Mouse (Mus musculus) MEL-GATA-1-ER (cell line): ENCODE measurements around the gene Adam8.
A peak's percentile ranks its signal among the peaks of the same experiment; 100 is the strongest.

Experiments used
- DNase-seq: peaks from one replicate; pipeline ENCODE4 v3.0.0-alpha.2; 2012; ENCODE audit warnings: low read depth; ENCODE audit errors: extremely low read depth

Adam8 gene

GRCm38 (mm10) chr7:139992406-139992805, at the start of gene Adam8:
Gene Adam8, minus strand, starts transcription at chr7:139992562.
- peak; percentile 23 for DNase-seq

GRCm38 (mm10) chr7:140037171-140037555, 44.8 kb upstream of the Adam8 start:
- no peak for DNase-seq

- peak; percentile 83 for DNase-seq
Observed at GRCm38 (mm10) chr7:140036281-140037170, 44.2 kb upstream of the Adam8 start, which contains the start of the genes Zfp511 and Tubgcp2. Gene Zfp511, plus strand, starts transcription at chr7:140036391. Gene Tubgcp2, minus strand, starts transcription at chr7:140036669.

GRCm38 (mm10) chr7:140035456-140035855, 43.1 kb upstream of the Adam8 start:
- DNase-seq = peak; percentile 5

GRCm38 (mm10) chr7:140033386-140033785, 41.0 kb upstream of the Adam8 start:
- DNase-seq = no peak

GRCm38 (mm10) chr7:140032366-140032765, 40.0 kb upstream of the Adam8 start:
- no peak for DNase-seq

GRCm38 (mm10) chr7:140031771-140032170, 39.4 kb upstream of the Adam8 start:
- DNase-seq = no peak

GRCm38 (mm10) chr7:140011336-140011735, 19.0 kb upstream of the Adam8 start:
- no peak for DNase-seq

GRCm38 (mm10) chr7:140007781-140008180, 15.4 kb upstream of the Adam8 start:
- no peak for DNase-seq

- DNase-seq = no peak
Observed at GRCm38 (mm10) chr7:140006861-140007611, 14.7 kb upstream of the Adam8 start.

- no peak for DNase-seq
Observed at GRCm38 (mm10) chr7:140004666-140005065, 12.3 kb upstream of the Adam8 start.

GRCm38 (mm10) chr7:140001086-140001740, 8.9 kb upstream of the Adam8 start:
- DNase-seq = no peak

GRCm38 (mm10) chr7:139998691-139999350, 6.5 kb upstream of the Adam8 start:
- DNase-seq = no peak

- peak; percentile 17 for DNase-seq
Observed at GRCm38 (mm10) chr7:139994676-139995075, 2.3 kb upstream of the Adam8 start.

GRCm38 (mm10) chr7:139994202-139994601, 1.8 kb upstream of the Adam8 start:
- no peak for DNase-seq

GRCm38 (mm10) chr7:139993532-139993931, 1.2 kb upstream of the Adam8 start:
- DNase-seq = no peak

- DNase-seq = no peak
Observed at GRCm38 (mm10) chr7:139990864-139991394, 1.4 kb downstream of the Adam8 start.

- DNase-seq = no peak
Observed at GRCm38 (mm10) chr7:139988272-139988671, 4.1 kb downstream of the Adam8 start.

GRCm38 (mm10) chr7:139984505-139984904, 7.9 kb downstream of the Adam8 start:
- no peak for DNase-seq

- no peak for DNase-seq
Observed at GRCm38 (mm10) chr7:139982058-139982457, 10.3 kb downstream of the Adam8 start.

- no peak for DNase-seq
Observed at GRCm38 (mm10) chr7:139980778-139981177, 11.6 kb downstream of the Adam8 start.
